Mouse (Mus musculus) layer of hippocampus, adult 18-20 months (tissue): Measurements from ENCODE around the gene Tmem52b. TPM values are rescaled to one million over a fixed set of nuclear protein-coding genes. Genes with fewer than 3 reads are reported as not detected.

Experiments
- total RNA-seq, 2 experiments: library from RNA; stranded (reverse); gene quantifications; 2 replicates each; pipeline ENCODE4 v1.2.3; 2021

The Tmem52b gene
- total RNA-seq, 2 experiments from 2014 or later = not detected

Other genes starting within 250 kb of the Tmem52b start
- not detected for gene Cd69, start 237.1 kb upstream of the Tmem52b start, total RNA-seq
- not detected for gene 4922502D21Rik, start 180.8 kb upstream of the Tmem52b start, total RNA-seq
- not detected for gene Clec12a, start 169.9 kb upstream of the Tmem52b start, total RNA-seq
- gene Clec12b, start 126.7 kb upstream of the Tmem52b start, total RNA-seq = not detected
- gene Clec1b, start 115.3 kb upstream of the Tmem52b start, total RNA-seq = not detected
- gene Clec9a, start 103.7 kb upstream of the Tmem52b start, total RNA-seq = not detected
- 1 to 10 TPM; 4.2 TPM for gene Clec1a, start 60.6 kb upstream of the Tmem52b start, total RNA-seq
- not detected for gene Olr1, start 5.4 kb upstream of the Tmem52b start, total RNA-seq
- 100 to 1,000 TPM; 745 to 780 TPM for gene Gabarapl1, start 20.6 kb downstream of the Tmem52b start, total RNA-seq
- gene Klre1, start 65.3 kb downstream of the Tmem52b start, total RNA-seq = not detected
- not detected for gene Klrd1, start 79.2 kb downstream of the Tmem52b start, total RNA-seq
- not detected for gene Klrk1, start 111.3 kb downstream of the Tmem52b start, total RNA-seq
- not detected for gene Klrc3, start 130.8 kb downstream of the Tmem52b start, total RNA-seq
- gene Klrc2, start 148.1 kb downstream of the Tmem52b start, total RNA-seq = not detected
- not detected for gene Klrc1, start 166.4 kb downstream of the Tmem52b start, total RNA-seq
- not detected for gene Klri1, start 204.6 kb downstream of the Tmem52b start, total RNA-seq
- gene Klri2, start 227.9 kb downstream of the Tmem52b start, total RNA-seq = not detected